Mouse (Mus musculus) forebrain, embryonic 16.5 days (tissue): ENCODE results near the gene Usp49. TPM values are rescaled to one million over a fixed set of nuclear protein-coding genes. Genes with fewer than 3 reads are reported as not detected.
A peak's percentile ranks its signal among the peaks of the same experiment; 100 is the strongest.
"Not testable (repeated sequence)": the region's sequence is repeated elsewhere in the genome, so short reads cannot be mapped to it uniquely, and the experiment has no call there.

Source experiments
- ATAC-seq: fragments of 200-750 bp; cut with Nextera tagmentation; 2 replicates; pipeline ENCODE4 v1.8.0; 2017; ENCODE audit warnings: mild to moderate bottlenecking, moderate library complexity
- H3K27ac ChIP-seq: fragments of 300-500 bp; sonication (generic); 2 replicates; pipeline ENCODE4 v1.5.1; 2014; ENCODE audit warnings: low read length, control low read depth
- H3K27me3 ChIP-seq: fragments of 300-500 bp; sonication (generic); replicated peaks from 2 replicates; pipeline ENCODE4 v1.6.1; 2014; ENCODE audit warnings: low read length; ENCODE audit not compliant: control insufficient read depth, insufficient read depth
- H3K36me3 ChIP-seq: fragments of 300-500 bp; sonication (generic); 2 replicates; pipeline ENCODE4 v1.6.1; 2014; ENCODE audit not compliant: control insufficient read depth, insufficient read depth
- H3K4me1 ChIP-seq: fragments of 300-500 bp; sonication (generic); replicated peaks from 2 replicates; pipeline ENCODE4 v1.6.1; 2014; ENCODE audit warnings: low read length; ENCODE audit not compliant: control insufficient read depth, insufficient read depth
- H3K4me2 ChIP-seq: fragments of 300-500 bp; sonication (generic); 2 replicates; pipeline ENCODE4 v1.6.1; 2014; ENCODE audit warnings: mild to moderate bottlenecking, low read length, control low read depth
- H3K4me3 ChIP-seq: fragments of 300-500 bp; sonication (generic); replicated peaks from 2 replicates; pipeline ENCODE4 v1.5.1; 2014; ENCODE audit warnings: mild to moderate bottlenecking, low read length, control low read depth
- H3K9ac ChIP-seq: fragments of 300-500 bp; sonication (generic); replicated peaks from 2 replicates; pipeline ENCODE4 v1.6.1; 2014; ENCODE audit warnings: low read depth, low read length, control low read depth
- H3K9me3 ChIP-seq: fragments of 300-500 bp; sonication (generic); 2 replicates; pipeline ENCODE4 v1.6.1; 2016; ENCODE audit warnings: low read length; ENCODE audit not compliant: control insufficient read depth
- WGBS: fragments of 180-500 bp; shearing (Covaris S2); extraction: QIAGEN DNeasy Blood & Tissue Kit; methylation state at CpG from one replicate; pipeline ENCODE4 v1.1.7; 2014; 5-methylcytosine and 5-hydroxymethylcytosine counted together
- polyA plus RNA-seq: library from polyadenylated mRNA; unstranded; fragments of >200 nt; fragmentation: Nextera tagmentation; extraction: Ambion mirVana; gene quantifications from 2 replicates; pipeline ENCODE4 v1.2.1, GENCODE M21; 2015

The Usp49 gene
- polyA plus RNA-seq, 1 experiment from 2014 or later: 9.1 TPM

- Histone ChIP-seq H3K9me3 (no peaks in the 10 kb centered on the region), H3K4me1 (peaks cover 36% of the 10 kb centered on the region), H3K27ac (no peak overlapping the region), H3K4me3 (0 out of 2 replicates have a peak overlapping the region, but pooled peaks have one; percentile 3), H3K4me2 (peak overlapping the region; percentile 18), H3K9ac (no peak overlapping the region), H3K27me3 (no peaks in the 10 kb centered on the region), H3K36me3 (0 out of 2 replicates have a peak, but pooled peaks cover 3% of the 10 kb centered on the region)
- WGBS: 69% methylated on average over 4 of the region's 4 CpGs
- ATAC-seq: no peak
Observed at GRCm38 (mm10) chr17:47632181-47632840, 1.8 kb downstream of the Usp49 start.

- peaks cover 28% of the 10 kb centered on the region for H3K4me1 ChIP-seq
- H3K4me2 ChIP-seq: no peak overlapping the region
- H3K27me3 ChIP-seq: no peaks in the 10 kb centered on the region
- ATAC-seq: no peak
- 0 out of 2 replicates have a peak, but pooled peaks cover 3% of the 10 kb centered on the region for H3K36me3 ChIP-seq
- no peak overlapping the region for H3K27ac ChIP-seq
- H3K4me3 ChIP-seq: no peak overlapping the region
- no peak overlapping the region for H3K9ac ChIP-seq
- H3K9me3 ChIP-seq: no peaks in the 10 kb centered on the region
- WGBS: 81% methylated on average over 7 of the region's 7 CpGs
Observed at GRCm38 (mm10) chr17:47633999-47634770, 3.7 kb downstream of the Usp49 start.

GRCm38 (mm10) chr17:47642992-47643391, 12.5 kb downstream of the Usp49 start:
- H3K9ac ChIP-seq: no peak overlapping the region
- H3K4me2 ChIP-seq: no peak overlapping the region
- no peak overlapping the region for H3K27ac ChIP-seq
- 94% methylated on average over 2 of the region's 2 CpGs for WGBS
- H3K27me3 ChIP-seq: no peaks in the 10 kb centered on the region
- no peaks in the 10 kb centered on the region for H3K36me3 ChIP-seq
- no peaks in the 10 kb centered on the region for H3K4me1 ChIP-seq
- H3K4me3 ChIP-seq: no peak overlapping the region
- H3K9me3 ChIP-seq: no peaks in the 10 kb centered on the region
- ATAC-seq: no peak

GRCm38 (mm10) chr17:47646683-47647082, 16.2 kb downstream of the Usp49 start:
- no peak overlapping the region for H3K9ac ChIP-seq
- no peaks in the 10 kb centered on the region for H3K9me3 ChIP-seq
- ATAC-seq: no peak

GRCm38 (mm10) chr17:47648966-47649365, 18.5 kb downstream of the Usp49 start:
- H3K9me3 ChIP-seq: no peaks in the 10 kb centered on the region

More at GRCm38 (mm10) chr17:47646683-47647082, 16.2 kb downstream of the Usp49 start:
- H3K4me3 ChIP-seq: no peak overlapping the region
- no peak overlapping the region for H3K4me2 ChIP-seq
- WGBS: 71% methylated on average over 1 of the region's 1 CpGs
- H3K27ac ChIP-seq: no peak overlapping the region
- H3K4me1 ChIP-seq: no peaks in the 10 kb centered on the region
- H3K36me3 ChIP-seq: peaks cover 6% of the 10 kb centered on the region
- no peaks in the 10 kb centered on the region for H3K27me3 ChIP-seq

GRCm38 (mm10) chr17:47651953-47652352, 21.5 kb downstream of the Usp49 start:
- 79% methylated on average over 2 of the region's 2 CpGs for WGBS
- no peaks in the 10 kb centered on the region for H3K4me1 ChIP-seq
- no peaks in the 10 kb centered on the region for H3K9me3 ChIP-seq
- no peak overlapping the region for H3K4me3 ChIP-seq
- peaks cover 6% of the 10 kb centered on the region for H3K36me3 ChIP-seq
- ATAC-seq: no peak
- H3K27me3 ChIP-seq: no peaks in the 10 kb centered on the region
- no peak overlapping the region for H3K27ac ChIP-seq
- H3K4me2 ChIP-seq: no peak overlapping the region
- H3K9ac ChIP-seq: no peak overlapping the region

More at GRCm38 (mm10) chr17:47648966-47649365, 18.5 kb downstream of the Usp49 start:
- peaks cover 6% of the 10 kb centered on the region for H3K36me3 ChIP-seq
- H3K9ac ChIP-seq: no peak overlapping the region
- no peak overlapping the region for H3K4me3 ChIP-seq
- no peaks in the 10 kb centered on the region for H3K4me1 ChIP-seq
- WGBS: 21% methylated on average over 4 of the region's 4 CpGs
- H3K27ac ChIP-seq: no peak overlapping the region
- no peak for ATAC-seq
- H3K4me2 ChIP-seq: no peak overlapping the region
- H3K27me3 ChIP-seq: no peaks in the 10 kb centered on the region

- not testable (repeated sequence) for ATAC-seq
- 91% methylated on average over 8 of the region's 8 CpGs for WGBS
Observed at GRCm38 (mm10) chr17:47654346-47654745, 23.9 kb downstream of the Usp49 start.

GRCm38 (mm10) chr17:47655697-47656096, 25.2 kb downstream of the Usp49 start:
- Histone ChIP-seq H3K4me2 (no peak overlapping the region), H3K4me3 (no peak overlapping the region), H3K9me3 (no peaks in the 10 kb centered on the region), H3K4me1 (no peaks in the 10 kb centered on the region), H3K9ac (no peak overlapping the region), H3K27me3 (no peaks in the 10 kb centered on the region), H3K36me3 (no peaks in the 10 kb centered on the region), H3K27ac (no peak overlapping the region)
- 84% methylated on average over 5 of the region's 5 CpGs for WGBS
- ATAC-seq: no peak

More at GRCm38 (mm10) chr17:47654346-47654745, 23.9 kb downstream of the Usp49 start:
- H3K27ac ChIP-seq, H3K4me2 ChIP-seq, H3K36me3 ChIP-seq, H3K9me3 ChIP-seq, H3K27me3 ChIP-seq, H3K4me1 ChIP-seq, H3K9ac ChIP-seq, H3K4me3 ChIP-seq: not testable (repeated sequence)

GRCm38 (mm10) chr17:47657901-47658300, 27.4 kb downstream of the Usp49 start:
- Histone ChIP-seq H3K27ac (no peak overlapping the region), H3K4me3 (no peak overlapping the region), H3K9ac (no peak overlapping the region), H3K4me2 (no peak overlapping the region), H3K36me3 (no peaks in the 10 kb centered on the region), H3K9me3 (no peaks in the 10 kb centered on the region), H3K27me3 (no peaks in the 10 kb centered on the region), H3K4me1 (no peaks in the 10 kb centered on the region)
- no peak for ATAC-seq
- 85% methylated on average over 4 of the region's 4 CpGs for WGBS
